Mouse (Mus musculus) limb, embryonic 13.5 days (tissue): ENCODE results near the gene Grip2. TPM values are rescaled to one million over a fixed set of nuclear protein-coding genes. Genes with fewer than 3 reads are reported as not detected.

Experiments
- ATAC-seq: fragments of 200-750 bp; cut with Nextera tagmentation; 2 replicates; pipeline ENCODE4 v1.8.0; 2017; ENCODE audit warnings: low read depth, moderate number of reproducible peaks, moderate TSS enrichment; ENCODE audit not compliant: low FRiP score
- H3K27ac ChIP-seq: fragments of 300-500 bp; sonication (generic); 2 replicates; pipeline ENCODE4 v1.5.1; 2015; ENCODE audit warnings: inconsistent platforms, mild to moderate bottlenecking, moderate library complexity
- H3K27me3 ChIP-seq: fragments of 300-500 bp; sonication (generic); 2 replicates; pipeline ENCODE4 v1.6.1; 2015; ENCODE audit warnings: mild to moderate bottlenecking, inconsistent platforms
- H3K36me3 ChIP-seq: fragments of 300-500 bp; sonication (generic); 2 replicates; pipeline ENCODE4 v1.6.1; 2015; ENCODE audit warnings: inconsistent platforms, mild to moderate bottlenecking, moderate library complexity
- H3K4me1 ChIP-seq: fragments of 300-500 bp; sonication (generic); 2 replicates; pipeline ENCODE4 v1.6.1; 2015; ENCODE audit warnings: inconsistent platforms
- H3K4me2 ChIP-seq: fragments of 300-500 bp; sonication (generic); replicated peaks from 2 replicates; pipeline ENCODE4 v1.6.1; 2015; ENCODE audit warnings: inconsistent platforms, mild to moderate bottlenecking, moderate library complexity
- H3K4me3 ChIP-seq: fragments of 300-500 bp; sonication (generic); 2 replicates; pipeline ENCODE4 v1.5.1; 2015; ENCODE audit warnings: moderate library complexity, mild to moderate bottlenecking, inconsistent platforms
- H3K9ac ChIP-seq: fragments of 300-500 bp; sonication (generic); 2 replicates; pipeline ENCODE4 v1.6.1; 2015; ENCODE audit warnings: mild to moderate bottlenecking, inconsistent platforms
- H3K9me3 ChIP-seq: fragments of 300-500 bp; sonication (generic); 2 replicates; pipeline ENCODE4 v1.6.1; 2016; ENCODE audit warnings: inconsistent platforms
- WGBS: fragments of 180-500 bp; shearing (Covaris S2); methylation state at CpG from one replicate; pipeline ENCODE4 v1.1.7; 2015; 5-methylcytosine and 5-hydroxymethylcytosine counted together
- polyA plus RNA-seq: library from polyadenylated mRNA; unstranded; fragments of >200 nt; fragmentation: Nextera tagmentation; extraction: Ambion mirVana; gene quantifications from 2 replicates; pipeline ENCODE4 v1.2.1, GENCODE M21; 2015

Grip2 gene
- polyA plus RNA-seq, 1 experiment from 2014 or later: 1.7 TPM

GRCm38 (mm10) chr6:91712097-91712854, 114.8 kb downstream of the Grip2 start:
- WGBS: 26% methylated on average over 4 of the region's 4 CpGs
- Histone ChIP-seq H3K9ac (0 out of 2 replicates have a peak overlapping the region, but pooled peaks have one; percentile 19), H3K36me3 (peaks cover 33% of the 10 kb centered on the region), H3K9me3 (no peaks in the 10 kb centered on the region), H3K4me2 (no peak overlapping the region), H3K4me3 (no peak overlapping the region), H3K27ac (peak overlapping the region; percentile 39; the same call in 1 of the 2 replicates), H3K27me3 (no peaks in the 10 kb centered on the region), H3K4me1 (peaks cover 32% of the 10 kb centered on the region)
- no peak for ATAC-seq

Other genes with a start within 250 kb of the Grip2 start
- gene Slc6a6, start 143.2 kb downstream of the Grip2 start, polyA plus RNA-seq: 48.7 and 51.1 TPM in 2 replicates
- 44.3 and 44.9 TPM in 2 replicates for gene Ccdc174, start 50.8 kb upstream of the Grip2 start, polyA plus RNA-seq
- gene 4930590J08Rik, start 75.6 kb upstream of the Grip2 start, polyA plus RNA-seq: 0.57 and 0.69 TPM in 2 replicates
- 7.0 TPM in 2 replicates for gene Fgd5, start 151.6 kb upstream of the Grip2 start, polyA plus RNA-seq